Mouse (Mus musculus) forebrain, embryonic 16.5 days (tissue): ENCODE measurements around the gene Arid3c. TPM values are rescaled to one million over a fixed set of nuclear protein-coding genes. Genes with fewer than 3 reads are reported as not detected.
"Not testable (repeated sequence)": the region's sequence is repeated elsewhere in the genome, so short reads cannot be mapped to it uniquely, and the experiment has no call there.

Source experiments
- ATAC-seq: fragments of 200-750 bp; cut with Nextera tagmentation; 2 replicates; pipeline ENCODE4 v1.8.0; 2017; ENCODE audit warnings: mild to moderate bottlenecking, moderate library complexity
- H3K27ac ChIP-seq: fragments of 300-500 bp; sonication (generic); 2 replicates; pipeline ENCODE4 v1.5.1; 2014; ENCODE audit warnings: low read length, control low read depth
- H3K27me3 ChIP-seq: fragments of 300-500 bp; sonication (generic); replicated peaks from 2 replicates; pipeline ENCODE4 v1.6.1; 2014; ENCODE audit warnings: low read length; ENCODE audit not compliant: control insufficient read depth, insufficient read depth
- H3K36me3 ChIP-seq: fragments of 300-500 bp; sonication (generic); 2 replicates; pipeline ENCODE4 v1.6.1; 2014; ENCODE audit not compliant: control insufficient read depth, insufficient read depth
- H3K4me1 ChIP-seq: fragments of 300-500 bp; sonication (generic); replicated peaks from 2 replicates; pipeline ENCODE4 v1.6.1; 2014; ENCODE audit warnings: low read length; ENCODE audit not compliant: control insufficient read depth, insufficient read depth
- H3K4me2 ChIP-seq: fragments of 300-500 bp; sonication (generic); 2 replicates; pipeline ENCODE4 v1.6.1; 2014; ENCODE audit warnings: mild to moderate bottlenecking, low read length, control low read depth
- H3K4me3 ChIP-seq: fragments of 300-500 bp; sonication (generic); replicated peaks from 2 replicates; pipeline ENCODE4 v1.5.1; 2014; ENCODE audit warnings: mild to moderate bottlenecking, low read length, control low read depth
- H3K9ac ChIP-seq: fragments of 300-500 bp; sonication (generic); replicated peaks from 2 replicates; pipeline ENCODE4 v1.6.1; 2014; ENCODE audit warnings: low read depth, low read length, control low read depth
- H3K9me3 ChIP-seq: fragments of 300-500 bp; sonication (generic); 2 replicates; pipeline ENCODE4 v1.6.1; 2016; ENCODE audit warnings: low read length; ENCODE audit not compliant: control insufficient read depth
- WGBS: fragments of 180-500 bp; shearing (Covaris S2); extraction: QIAGEN DNeasy Blood & Tissue Kit; methylation state at CpG from one replicate; pipeline ENCODE4 v1.1.7; 2014; 5-methylcytosine and 5-hydroxymethylcytosine counted together
- polyA plus RNA-seq: library from polyadenylated mRNA; unstranded; fragments of >200 nt; fragmentation: Nextera tagmentation; extraction: Ambion mirVana; gene quantifications from 2 replicates; pipeline ENCODE4 v1.2.1, GENCODE M21; 2015

Arid3c gene
- polyA plus RNA-seq = not detected in 2 replicates

DNA sequence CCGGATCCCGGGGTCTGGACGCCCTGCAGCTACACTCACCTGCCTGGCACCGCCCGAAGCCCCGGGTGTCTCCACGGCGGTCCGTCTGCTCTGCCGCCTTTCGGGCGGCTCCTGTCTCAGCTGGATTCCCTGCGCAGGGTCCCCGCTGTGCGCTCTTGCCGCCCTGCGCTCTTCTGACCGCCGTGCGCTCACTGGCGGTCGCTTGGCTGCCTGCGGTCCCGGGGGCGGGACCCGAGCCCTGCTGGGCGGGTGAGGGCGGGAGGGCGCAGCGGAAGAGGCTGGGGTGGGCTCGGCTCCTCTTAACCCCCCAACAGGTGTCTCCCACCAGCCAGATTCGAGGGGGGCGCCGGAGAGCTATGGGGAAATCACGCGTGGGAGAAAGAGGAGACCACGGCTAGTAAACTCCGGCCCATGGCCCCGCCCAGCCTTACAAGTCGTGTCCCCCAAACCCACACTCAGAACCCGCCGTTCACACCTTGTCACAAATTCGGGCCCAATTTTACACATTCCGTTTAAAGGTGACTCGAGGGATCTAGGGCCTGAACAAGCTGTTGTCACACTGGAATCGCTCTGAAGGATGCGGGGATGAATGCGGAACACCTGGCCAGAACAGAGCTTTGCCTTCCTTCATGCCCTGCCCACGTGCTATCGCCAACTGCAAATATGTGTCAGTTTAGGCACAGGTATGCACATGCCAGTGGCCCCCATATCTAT lies at the start of gene Arid3c:
Gene Arid3c (minus strand): TSS at position 91 of the 714 bp plus-strand sequence.
- Histone ChIP-seq H3K4me1 (peaks cover 17% of the 10 kb centered on the region), H3K4me2 (peak within 1 kb of the TSS; percentile 63), H3K4me3 (peak within 1 kb of the TSS; percentile 39), H3K9me3 (0 out of 2 replicates have a peak, but pooled peaks cover 2% of the 10 kb centered on the region), H3K27ac (no peak within 1 kb of the TSS), H3K36me3 (no peaks in the 10 kb centered on the region), H3K27me3 (peaks cover 37% of the 10 kb centered on the region), H3K9ac (peak within 1 kb of the TSS; percentile 40)
- peak; percentile 35 for ATAC-seq
- 1% methylated on average over 50 of the region's 50 CpGs for WGBS

DNA sequence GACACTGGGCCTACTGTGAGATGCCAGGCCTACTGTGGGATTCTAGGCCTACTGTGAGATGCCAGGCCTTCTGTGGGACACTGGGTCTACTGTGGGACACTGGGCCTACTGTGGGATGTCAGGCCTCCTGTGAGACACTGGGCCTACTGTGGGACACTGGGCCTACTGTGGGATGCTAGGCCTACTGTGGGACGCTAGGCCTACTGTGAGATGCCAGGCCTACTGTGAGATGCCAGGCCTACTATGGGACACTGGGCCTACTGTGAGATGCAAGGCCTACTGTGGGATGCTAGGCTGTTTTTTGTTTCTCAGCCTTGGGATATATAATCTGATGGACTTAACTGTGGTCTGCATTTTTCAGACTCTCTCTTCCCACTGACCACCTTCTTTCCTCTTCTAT lies 44.9 kb upstream of the Arid3c start:
- H3K4me3 ChIP-seq, H3K9ac ChIP-seq, H3K36me3 ChIP-seq, H3K4me1 ChIP-seq, ATAC-seq, H3K27me3 ChIP-seq, H3K4me2 ChIP-seq, H3K27ac ChIP-seq, H3K9me3 ChIP-seq: not testable (repeated sequence)
- whole genome bisulfite sequencing = 92% methylated on average over 1 of the region's 1 CpGs

DNA sequence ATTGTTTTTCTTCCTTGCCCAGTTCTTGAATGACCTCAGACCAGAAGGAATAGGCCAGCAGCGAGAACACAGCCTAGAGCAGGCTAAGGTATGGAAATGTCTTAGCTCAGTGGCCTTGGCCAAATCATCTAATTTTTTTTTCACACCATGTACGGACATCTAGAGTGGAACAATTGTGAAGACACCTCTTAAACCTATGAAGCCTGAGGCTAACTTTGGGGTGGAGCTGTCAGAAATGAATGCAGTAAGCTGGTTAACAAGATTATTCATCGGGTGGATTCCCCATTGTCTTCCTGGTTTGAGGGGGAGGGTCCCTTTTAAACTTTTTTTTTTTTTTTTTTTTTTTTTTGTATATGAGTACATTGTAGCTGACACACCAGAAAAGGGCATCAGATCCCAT lies 43.6 kb upstream of the Arid3c start:
- not testable (repeated sequence) for H3K9ac ChIP-seq, ATAC-seq, H3K4me1 ChIP-seq, H3K36me3 ChIP-seq, H3K27me3 ChIP-seq, H3K9me3 ChIP-seq
- Histone ChIP-seq H3K4me3 (peak overlapping the region; percentile 36), H3K4me2 (peak overlapping the region; percentile 52), H3K27ac (peak overlapping the region; percentile 58)
- 58% methylated on average over 3 of the region's 3 CpGs for WGBS

DNA sequence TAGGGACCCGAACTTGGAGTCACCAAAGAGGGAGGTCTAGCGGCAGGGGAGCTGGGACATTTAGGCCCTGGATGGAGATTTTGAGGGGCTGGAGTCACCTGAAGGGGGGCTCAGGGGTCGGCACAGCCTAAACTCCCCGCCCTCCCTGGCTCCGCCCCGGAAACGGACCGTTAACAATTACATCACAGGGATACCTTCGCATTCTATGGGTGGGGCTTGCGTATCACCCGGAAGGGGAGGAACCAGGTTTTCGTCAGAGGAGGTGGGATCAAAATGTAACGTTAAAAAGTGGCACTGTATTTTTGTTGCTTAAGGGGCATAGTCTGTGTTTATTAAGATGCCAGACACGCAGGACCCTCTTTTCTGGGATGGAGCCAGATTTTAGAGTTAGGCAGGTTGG lies 43.1 kb upstream of the Arid3c start, which contains the start of gene Ccl27a:
Gene Ccl27a (minus strand): TSS at position 246 of the 400 bp plus-strand sequence.
- not testable (repeated sequence) for H3K36me3 ChIP-seq, ATAC-seq, H3K27me3 ChIP-seq, H3K9me3 ChIP-seq, H3K4me1 ChIP-seq
- H3K4me3 ChIP-seq = peak within 1 kb of the TSS; percentile 39
- peak within 1 kb of the TSS; percentile 52 for H3K4me2 ChIP-seq
- peak within 1 kb of the TSS; percentile 58 for H3K27ac ChIP-seq
- WGBS = 1% methylated on average over 12 of the region's 14 CpGs
- peak within 1 kb of the TSS; percentile 48; the same call in 1 of the 2 replicates for H3K9ac ChIP-seq

DNA sequence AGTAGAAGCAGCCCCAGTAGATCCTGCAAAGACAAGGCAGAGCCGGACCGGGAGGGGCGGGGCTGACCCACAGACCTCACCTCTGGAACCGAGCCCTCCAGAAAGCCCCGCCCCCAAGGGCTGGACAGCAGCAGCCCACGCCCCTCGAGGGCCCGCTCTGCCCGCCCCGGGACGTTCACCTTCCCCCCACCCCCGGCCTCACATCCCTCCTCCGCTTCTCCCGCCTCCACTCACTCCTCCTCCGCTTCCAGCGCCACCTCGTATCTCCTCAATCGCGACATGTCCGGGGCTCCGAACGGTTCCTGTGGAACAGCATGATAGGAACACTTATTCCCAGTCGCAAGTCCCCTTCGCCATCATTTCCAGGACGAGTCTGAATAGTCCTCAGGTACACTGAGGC lies 42.6 kb upstream of the Arid3c start:
- not testable (repeated sequence) for ATAC-seq, H3K27me3 ChIP-seq, H3K4me1 ChIP-seq, H3K36me3 ChIP-seq, H3K9me3 ChIP-seq, H3K27ac ChIP-seq
- Histone ChIP-seq H3K4me2 (peak overlapping the region; percentile 35), H3K9ac (0 out of 2 replicates have a peak overlapping the region, but pooled peaks have one; percentile 16), H3K4me3 (peak overlapping the region; percentile 39)
- WGBS = 0% methylated on average over 12 of the region's 25 CpGs

DNA sequence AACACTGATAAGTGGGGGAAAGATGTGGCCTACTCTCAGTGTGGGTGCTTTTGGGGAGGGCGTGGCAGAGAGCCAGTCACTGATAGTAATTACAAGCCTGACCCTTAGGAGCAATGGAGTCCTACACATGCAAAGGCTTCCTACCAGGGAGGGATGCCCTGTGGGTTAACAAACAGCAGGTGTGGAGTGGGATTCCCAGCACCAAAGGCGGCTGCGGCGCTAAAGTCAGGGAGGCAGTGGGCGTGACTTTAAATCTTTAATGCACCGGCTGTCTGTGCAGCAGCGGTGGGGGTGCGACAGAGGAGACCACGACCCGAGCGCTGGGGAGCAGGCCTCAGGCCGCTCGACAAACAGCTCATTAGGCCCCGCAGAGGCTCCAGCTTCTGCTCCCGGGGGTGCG lies 42.0 kb upstream of the Arid3c start:
- ATAC-seq, H3K27ac ChIP-seq, H3K9me3 ChIP-seq, H3K36me3 ChIP-seq, H3K4me1 ChIP-seq, H3K27me3 ChIP-seq: not testable (repeated sequence)
- Histone ChIP-seq H3K4me3 (peak overlapping the region; percentile 31), H3K4me2 (peak overlapping the region; percentile 46), H3K9ac (0 out of 2 replicates have a peak overlapping the region, but pooled peaks have one; percentile 29)
- WGBS = 0% methylated on average over 5 of the region's 16 CpGs

DNA sequence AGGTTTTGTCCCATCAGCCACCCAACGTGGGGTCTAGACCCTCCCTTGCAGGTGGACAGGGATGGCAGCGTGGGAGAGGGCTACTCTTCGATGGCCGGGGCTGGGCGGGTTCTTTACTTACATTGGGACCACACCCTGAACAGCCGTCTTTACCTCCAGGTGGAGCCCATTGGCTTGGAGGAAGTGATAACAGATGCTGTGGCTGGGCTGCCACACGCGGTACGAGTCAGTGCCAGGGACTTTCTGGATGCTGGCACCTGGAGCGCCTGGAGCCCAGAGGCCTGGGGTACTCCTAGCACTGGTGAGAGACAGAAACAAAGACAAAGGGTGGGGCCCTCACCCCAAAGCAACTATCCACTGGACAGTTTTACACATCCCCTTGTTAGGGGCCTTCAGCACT lies 36.4 kb upstream of the Arid3c start:
- H3K27me3 ChIP-seq, H3K27ac ChIP-seq, H3K9me3 ChIP-seq, H3K4me1 ChIP-seq, H3K36me3 ChIP-seq, ATAC-seq, H3K9ac ChIP-seq, H3K4me2 ChIP-seq, H3K4me3 ChIP-seq: not testable (repeated sequence)
- 75% methylated on average over 10 of the region's 10 CpGs for WGBS

DNA sequence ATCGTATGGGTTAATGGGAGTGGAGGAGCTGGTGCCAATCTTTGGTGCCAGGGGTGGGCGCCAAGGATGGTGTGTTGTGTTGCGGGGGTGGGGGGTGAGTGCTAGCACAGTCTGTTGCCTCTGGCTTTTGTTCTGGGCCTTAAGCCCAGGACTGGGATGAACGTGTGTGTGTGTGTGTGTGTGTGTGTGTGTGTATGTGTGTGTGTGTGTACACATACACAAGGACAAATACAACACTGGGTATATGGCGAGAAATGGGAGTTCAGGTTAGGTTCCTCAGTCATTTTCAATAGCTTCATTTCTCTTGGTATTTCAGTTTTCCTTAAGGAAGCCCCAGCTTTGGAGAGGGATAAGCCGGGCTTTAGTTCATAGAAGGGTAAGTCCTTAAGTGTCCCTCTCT lies 32.2 kb upstream of the Arid3c start:
- ATAC-seq, H3K27me3 ChIP-seq, H3K36me3 ChIP-seq, H3K9ac ChIP-seq, H3K4me3 ChIP-seq, H3K9me3 ChIP-seq, H3K27ac ChIP-seq, H3K4me2 ChIP-seq: not testable (repeated sequence)
- WGBS = 53% methylated on average over 4 of the region's 6 CpGs
- peaks cover 30% of the 10 kb centered on the region for H3K4me1 ChIP-seq

DNA sequence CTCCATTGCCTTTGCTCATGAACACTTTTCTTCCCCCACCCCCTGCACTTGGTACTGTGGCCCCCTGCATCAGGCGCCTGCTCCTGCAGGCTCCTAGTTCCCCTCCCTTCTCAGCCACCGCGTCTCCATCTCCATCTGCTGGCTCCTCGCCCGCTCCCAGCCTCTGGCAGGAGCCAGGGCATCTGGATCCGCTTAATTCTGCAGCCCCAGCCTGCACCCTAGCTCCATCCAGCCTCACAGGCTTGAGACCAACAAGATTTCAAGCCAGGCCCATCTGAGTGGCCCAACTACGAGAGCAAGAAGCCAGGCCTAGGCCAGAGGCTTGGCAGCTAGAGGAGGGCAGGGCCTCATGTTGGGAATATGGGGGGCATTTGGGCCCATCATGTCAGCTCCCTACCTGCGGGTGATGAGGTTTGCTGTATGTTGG lies 31.8 kb upstream of the Arid3c start:
- WGBS = 31% methylated on average over 8 of the region's 8 CpGs
- ATAC-seq = peak; percentile 51
- H3K4me3 ChIP-seq, H3K36me3 ChIP-seq, H3K4me2 ChIP-seq, H3K9me3 ChIP-seq, H3K27me3 ChIP-seq, H3K27ac ChIP-seq: not testable (repeated sequence)
- Histone ChIP-seq H3K9ac (0 out of 2 replicates have a peak overlapping the region, but pooled peaks have one; percentile 17), H3K4me1 (peaks cover 30% of the 10 kb centered on the region)
